Mouse (Mus musculus): Measurements from ENCODE around the gene Tril.

Tril gene

GRCm38 (mm10) chr6:53806021-53806420, 14.6 kb downstream of the Tril start:
- CTCF ChIA-PET = interaction anchor here (0.6 kb wide), 1 partner anchor 151 kb away, joined by 3 read pairs; no protein-coding TSS in a partner anchor

DNA sequence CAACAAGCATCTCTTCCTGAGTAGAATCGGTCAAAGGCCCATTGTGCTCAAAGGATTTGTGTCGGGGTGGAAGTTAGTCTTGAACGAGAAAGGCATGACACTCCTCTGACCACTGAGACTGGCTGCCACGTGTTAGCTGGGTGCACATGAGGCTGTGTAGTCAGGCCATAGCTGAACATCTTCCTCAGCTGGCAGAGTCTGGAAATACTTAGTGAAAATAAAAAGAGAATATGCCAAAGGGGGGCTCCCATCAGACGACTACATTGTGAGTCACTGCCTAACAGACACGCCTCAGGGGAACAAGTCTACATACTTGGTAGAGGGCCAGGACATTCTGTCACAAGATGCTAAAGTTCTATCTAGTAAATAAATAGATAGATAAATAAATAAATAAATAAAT, 16.5 kb downstream of the Tril start:
- CTCF ChIA-PET = no interaction called here

DNA sequence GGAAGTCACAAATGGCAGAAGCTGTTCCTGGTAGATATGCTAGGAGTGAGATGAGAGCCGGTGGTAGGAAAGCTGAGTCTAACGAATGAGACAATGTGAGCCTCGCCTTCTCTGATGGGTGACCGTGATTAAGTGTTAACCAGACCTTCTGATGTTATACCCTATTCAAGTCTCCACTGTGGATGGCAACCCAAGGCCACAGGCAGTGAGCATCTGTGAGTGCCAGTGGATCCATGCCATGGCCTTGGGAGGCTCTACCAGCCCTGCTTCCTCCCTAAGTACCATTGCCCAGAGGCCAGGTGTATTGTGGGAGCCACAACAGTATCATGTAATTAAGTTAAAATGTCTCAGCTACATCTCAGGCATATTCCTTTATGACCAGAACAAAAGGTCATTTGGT, 17.1 kb downstream of the Tril start:
- CTCF ChIA-PET = no interaction called here

DNA sequence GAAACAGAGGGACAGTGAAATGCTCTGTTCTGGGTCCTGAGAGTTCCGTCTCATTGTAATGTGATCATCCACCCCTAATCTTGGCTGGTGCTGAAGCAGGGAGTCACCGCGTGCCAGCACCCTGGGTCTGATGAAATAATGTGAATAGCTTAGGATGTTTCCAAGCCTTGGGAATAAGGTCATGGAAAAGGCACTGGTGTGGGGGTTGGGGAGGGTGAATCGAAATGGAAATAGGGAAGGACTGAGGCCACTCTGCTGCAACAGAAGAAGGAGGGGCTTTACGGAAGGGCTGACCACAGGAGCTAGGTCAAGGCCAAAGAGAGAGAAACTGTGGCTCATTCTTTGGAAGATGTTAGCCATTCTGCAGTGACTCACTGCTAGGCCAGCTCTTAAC, 18.7 kb downstream of the Tril start:
- CTCF ChIA-PET = no interaction called here

DNA sequence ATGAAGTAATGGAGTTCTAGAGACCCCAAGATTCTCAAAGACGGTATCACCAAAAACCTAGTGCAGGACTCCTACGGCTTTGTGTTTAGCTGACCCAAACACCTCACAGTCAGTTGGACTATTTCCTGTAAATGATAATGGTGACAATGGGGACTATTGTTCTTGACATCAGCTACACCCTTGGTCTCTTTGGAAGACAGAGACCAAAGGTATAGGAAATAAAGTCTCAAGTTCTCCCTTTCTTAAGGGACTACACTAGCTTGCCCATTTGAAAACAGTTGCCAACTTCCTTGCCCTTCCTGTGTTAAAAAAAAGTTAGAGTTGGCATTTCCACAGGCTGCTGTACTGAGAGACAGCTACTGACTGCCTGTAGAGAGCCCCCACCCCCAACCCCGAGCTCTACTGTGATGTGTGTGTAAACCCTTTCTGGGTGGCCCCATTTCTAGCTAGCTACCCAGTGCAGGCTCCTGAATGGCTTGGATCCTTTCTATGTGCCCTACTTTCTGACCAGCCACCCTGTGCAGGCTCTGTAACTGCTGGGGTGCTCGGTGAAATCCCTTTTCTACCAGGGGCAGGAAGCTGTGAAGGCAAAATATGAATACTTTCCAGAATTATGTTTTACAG, 19.2 kb downstream of the Tril start:
- CTCF ChIA-PET = no interaction called here

GRCm38 (mm10) chr6:53798865-53799264, 21.8 kb downstream of the Tril start:
- CTCF ChIA-PET = no interaction called here

GRCm38 (mm10) chr6:53796835-53797234, 23.8 kb downstream of the Tril start:
- CTCF ChIA-PET = no interaction called here

- CTCF ChIA-PET = no interaction called here
Measured at GRCm38 (mm10) chr6:53795788-53796187, 24.8 kb downstream of the Tril start.

DNA sequence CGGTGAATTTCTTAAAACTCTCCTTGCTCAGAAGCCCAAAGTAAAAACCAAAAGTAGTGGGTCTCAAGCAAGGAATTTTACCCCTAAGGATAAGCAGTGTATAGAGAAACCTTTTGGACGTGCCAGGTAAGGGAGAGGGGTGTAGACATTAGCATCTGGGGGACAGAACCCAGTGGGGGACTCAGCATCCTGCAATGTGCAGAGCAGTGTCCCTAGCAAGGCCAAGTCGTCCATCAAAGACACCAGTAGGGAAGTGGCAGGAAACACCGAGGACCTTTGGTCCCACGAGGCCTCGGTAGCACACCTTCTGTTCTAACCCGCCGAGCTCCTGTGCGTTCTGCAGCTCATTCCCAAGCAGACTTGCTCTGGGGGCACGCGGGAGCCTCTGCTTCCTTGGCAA, 25.6 kb downstream of the Tril start:
- CTCF ChIA-PET = no interaction called here

- CTCF ChIA-PET = no interaction called here
Measured at GRCm38 (mm10) chr6:53794323-53794971, 26.2 kb downstream of the Tril start.

DNA sequence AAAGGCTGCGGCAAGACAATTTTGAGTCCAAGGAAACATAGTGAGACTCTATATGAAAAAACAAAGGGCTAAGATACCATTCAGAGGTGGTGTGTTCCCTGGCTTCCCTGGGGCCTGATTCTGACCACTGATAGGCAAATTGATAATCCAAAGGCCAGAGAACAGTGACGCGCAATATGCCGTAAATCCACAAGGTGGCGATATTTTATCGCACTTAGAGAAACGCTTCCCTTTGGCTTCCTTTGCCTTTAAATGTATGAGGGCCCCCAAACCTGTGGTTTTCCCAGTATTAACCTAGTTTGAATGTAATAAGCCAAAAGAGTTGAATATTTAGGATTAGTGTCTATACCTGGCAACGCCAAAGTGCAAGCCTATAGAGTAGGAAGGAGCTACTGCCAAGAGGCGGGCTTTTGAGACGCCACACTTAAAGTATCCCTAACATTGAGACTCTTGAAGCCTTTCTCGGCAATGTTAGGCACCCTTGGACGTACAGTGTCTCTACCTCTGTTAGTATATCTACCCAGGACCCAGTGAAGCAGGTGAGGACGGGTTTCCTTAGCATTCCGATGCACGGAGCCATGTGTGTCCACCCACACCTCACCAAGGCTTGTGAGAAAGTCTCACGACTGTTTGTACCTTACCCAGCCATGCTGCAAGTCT, 37.6 kb downstream of the Tril start:
- CTCF ChIA-PET = interaction anchor here (0.8 kb wide), 1 partner anchor 64 kb away, joined by 3 read pairs; no protein-coding TSS in a partner anchor

GRCm38 (mm10) chr6:53782273-53782672, 38.4 kb downstream of the Tril start:
- CTCF ChIA-PET = interaction anchor here (0.7 to 0.8 kb wide), 3 partner anchors 64 to 446 kb away, joined by 3 read pairs; no protein-coding TSS in a partner anchor

DNA sequence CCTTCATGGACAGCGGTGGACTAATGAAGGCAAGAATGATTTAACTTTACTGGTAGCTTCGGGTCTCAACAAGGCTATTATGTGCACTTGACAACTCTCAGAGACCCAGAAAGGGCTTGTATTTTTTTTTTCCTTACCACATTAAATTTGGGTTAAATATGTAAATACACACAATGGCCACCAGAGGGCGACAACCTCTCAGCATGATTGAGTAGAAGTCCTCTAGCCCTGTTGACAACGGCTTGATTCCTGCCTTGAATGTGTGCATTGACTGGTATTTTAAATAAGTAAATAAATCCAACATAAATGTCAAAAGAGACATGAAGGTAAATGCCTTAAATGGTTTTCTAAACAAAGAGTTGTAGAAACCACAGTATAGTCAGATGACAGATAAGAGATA, 39.5 kb downstream of the Tril start:
- CTCF ChIA-PET = no interaction called here

DNA sequence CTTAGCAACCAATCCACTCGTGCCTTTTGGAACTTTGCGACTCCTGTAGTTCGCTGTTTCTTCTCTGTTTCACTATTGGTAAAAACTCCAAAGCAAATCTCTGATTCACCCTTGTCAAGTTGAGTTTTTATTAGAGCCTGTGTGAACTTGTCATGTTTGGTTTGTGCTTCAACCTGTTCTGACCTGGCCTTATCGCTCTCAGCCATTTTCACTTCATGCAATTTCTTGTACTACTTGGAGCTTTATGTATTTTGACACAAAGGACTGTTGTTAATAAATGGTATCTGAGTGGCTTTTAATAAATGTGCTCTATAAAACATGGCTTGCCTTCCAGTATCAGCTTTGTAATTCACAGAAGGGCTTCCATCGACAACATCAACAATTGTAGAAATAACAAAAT, 40.6 kb downstream of the Tril start:
- CTCF ChIA-PET = interaction anchor here (1.0 kb wide), 1 partner anchor 181 kb away, joined by 7 read pairs; no protein-coding TSS in a partner anchor

GRCm38 (mm10) chr6:53779526-53779925, 41.1 kb downstream of the Tril start:
- CTCF ChIA-PET = interaction anchor here (0.6 to 1.0 kb wide), 3 partner anchors 181 to 449 kb away, joined by 3 to 14 read pairs (median 7); no protein-coding TSS in a partner anchor

DNA sequence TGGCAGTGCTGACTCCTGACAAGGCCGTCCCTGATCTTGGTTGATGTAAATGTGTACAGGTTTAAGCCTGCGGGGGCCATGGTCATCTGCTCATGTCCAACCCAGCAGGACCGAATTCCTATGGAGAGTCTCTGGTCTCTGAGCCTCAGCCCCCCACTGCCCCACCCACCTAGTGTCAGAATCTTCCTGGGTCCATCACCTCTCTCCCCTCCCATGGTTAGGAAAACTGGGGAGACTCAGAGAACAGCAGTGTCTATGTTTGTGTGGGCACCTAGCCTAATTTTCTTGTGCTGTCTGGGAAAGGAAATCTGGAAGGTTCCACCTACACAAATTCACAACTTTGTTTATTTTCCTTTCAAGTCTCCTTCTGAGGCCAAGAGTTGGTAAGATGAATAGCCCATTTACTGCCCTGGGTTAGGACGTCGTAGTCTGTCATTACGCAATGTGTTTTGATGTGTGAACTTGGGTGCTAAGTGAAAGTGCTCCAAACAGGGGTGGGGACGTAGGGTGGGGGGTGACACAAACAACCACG, 42.1 kb downstream of the Tril start:
- CTCF ChIA-PET = no interaction called here

- CTCF ChIA-PET = no interaction called here
Measured at GRCm38 (mm10) chr6:53768275-53768674, 52.4 kb downstream of the Tril start.

GRCm38 (mm10) chr6:53766243-53766915, 54.3 kb downstream of the Tril start:
- CTCF ChIA-PET = no interaction called here

GRCm38 (mm10) chr6:53765731-53766130, 54.9 kb downstream of the Tril start:
- CTCF ChIA-PET = no interaction called here

Measured in spleen, embryonic (tissue).